ENCODE assay signal across 14 mouse cellular contexts in the genomic region with DNA sequence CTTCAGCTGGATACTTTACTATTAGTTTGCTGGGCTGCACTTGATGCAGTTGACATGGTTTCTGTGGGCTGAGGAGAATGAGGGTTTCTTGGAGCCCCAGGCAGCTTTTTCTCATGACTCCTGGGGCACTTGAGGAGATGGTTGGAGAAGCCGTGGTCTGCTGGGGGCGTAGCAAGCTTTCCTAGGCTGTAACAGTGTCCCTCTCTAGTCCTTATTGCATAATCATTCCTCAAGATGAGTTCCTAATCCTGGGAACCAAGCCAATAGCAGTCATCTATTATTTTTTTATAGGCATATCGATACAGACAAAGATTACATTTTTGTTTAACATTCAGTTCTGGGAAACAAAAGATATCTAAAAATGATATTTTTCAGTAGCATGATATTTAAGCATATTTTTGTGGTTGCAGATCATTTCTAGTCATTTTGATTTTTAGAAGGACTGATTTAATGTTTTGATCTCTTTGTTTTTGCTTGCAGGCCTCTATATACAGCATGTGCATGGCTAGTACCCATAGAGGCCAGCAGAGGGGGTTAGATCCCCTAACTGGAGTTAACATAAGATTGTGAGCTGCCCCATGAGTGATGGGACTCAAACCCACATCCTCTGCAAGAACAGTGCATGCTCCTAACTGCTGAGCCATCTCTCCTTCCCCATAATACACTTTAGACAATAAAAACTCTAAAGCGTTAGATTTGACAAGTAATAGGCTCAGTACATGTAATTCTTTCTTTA. TPM values are rescaled to one million over a fixed set of nuclear protein-coding genes. Genes with fewer than 3 reads are reported as not detected.
DNase-seq lines count a peak whose midpoint lies in the region; TF ChIP-seq lines count a peak whose summit lies in the region.
"Had no signal": no experiment of that assay in that cellular context is flagged by ENCODE, and none has a peak within 500 bp of the region (broad histone marks: within the 10 kb centered on the region; RNA-seq: fewer than 3 reads in every experiment).

No protein-coding gene starts in this region.

- TF ChIP-seq POLR2A in MEL (IDR thresholded peaks at IDR 0.05; ENCODE audit: control insufficient read depth in 1 of 2, insufficient read depth in 1 of 2, low read depth in 1 of 2, low read length in 2 of 2, poor library complexity in 1 of 2) = no peak

- no peak for DNase-seq in left cerebral cortex, adult 2 months (ENCODE audit: extremely low spot score in 1 of 2, low spot score in 2 of 2)
- DNase-seq in left cerebral cortex, adult 8-10 months (ENCODE audit: low spot score in 2 of 2) = no peak
- peak; percentile 24 to 26 for DNase-seq in B cell, adult 2 months
- DNase-seq in MEL (ENCODE audit: low read depth, low spot score) = peak; percentile 53
- peak; percentile 24 for DNase-seq in splenic B cell, adult 2 months (ENCODE audit: low read depth, low spot score)
- no peak for DNase-seq in heart, postnatal 10 days
- DNase-seq in heart, adult 9 months (ENCODE audit: low spot score in 2 of 2) = no peak
- DNase-seq: cerebellum, postnatal 25 days; heart, adult 18-20 months; kidney, postnatal 36 days had no signal

- TF ChIP-seq EP300 in MEL (IDR thresholded peaks at IDR 0.05; ENCODE audit: low read depth in 1 of 2, low read length in 2 of 2) = no peak

- H3K79me2 ChIP-seq in MEL (ENCODE audit: control insufficient read depth, insufficient read depth, low read length, poor library complexity) = no peaks in the 10 kb centered on the region

- peak overlapping the region; percentile 15; the same call in 1 of the 2 replicates for H3K27ac ChIP-seq in left cerebral cortex, adult 2 months
- H3K27ac ChIP-seq in MEL (ENCODE audit: control insufficient read depth, low read depth, low read length) = no peak overlapping the region
- H3K27ac ChIP-seq: embryonic facial prominence, embryonic 15.5 days; hindbrain, embryonic 13.5 days; lung, embryonic 15.5 days; midbrain, embryonic 15.5 days had no signal

- peak; percentile 34 for TF ChIP-seq CTCF in left cerebral cortex, adult 2 months (IDR thresholded peaks at IDR 0.05)
- TF ChIP-seq CTCF in MEL (IDR thresholded peaks at IDR 0.05 in 2 of 3, conservative IDR thresholded peaks at IDR 0.05 in 1 of 3; ENCODE audit: control insufficient read depth in 1 of 3, insufficient read depth in 1 of 3, low read depth in 2 of 3, low read length in 3 of 3, poor library complexity in 1 of 3, severe bottlenecking in 1 of 3) = peak; percentile 22 to 49 (median 42); a peak in 5 of 6 replicates

- no peaks in the 10 kb centered on the region for H3K9me3 ChIP-seq in MEL (replicated peaks; ENCODE audit: insufficient read depth, low read length)
- H3K9me3 ChIP-seq: embryonic facial prominence, embryonic 15.5 days; hindbrain, embryonic 13.5 days; lung, embryonic 15.5 days; midbrain, embryonic 15.5 days had no signal

- no peak; the same call in 1 of the 2 replicates for TF ChIP-seq RAD21 in MEL (IDR thresholded peaks at IDR 0.05; ENCODE audit: low read depth, low read length)

- intact Hi-C loops in left cerebral cortex, adult 2 months (cut with DNase I) = no loop called here
- intact Hi-C loops in heart, postnatal 10 days (cut with DNase I) = no loop called here

- no peaks in the 10 kb centered on the region for H3K27me3 ChIP-seq in MEL (ENCODE audit: control insufficient read depth in 1 of 2, insufficient read depth in 2 of 2, low read length in 2 of 2)
- no peaks in the 10 kb centered on the region for H3K27me3 ChIP-seq in splenic B cell, adult 2 months (ENCODE audit: control insufficient read depth, insufficient read depth, low read length, poor library complexity, severe bottlenecking)
- H3K27me3 ChIP-seq: embryonic facial prominence, embryonic 15.5 days; hindbrain, embryonic 13.5 days; lung, embryonic 15.5 days; midbrain, embryonic 15.5 days had no signal

- H3K4me3 ChIP-seq in left cerebral cortex, adult 2 months = no peak overlapping the region
- no peak overlapping the region for H3K4me3 ChIP-seq in MEL (ENCODE audit: control insufficient read depth in 1 of 2, insufficient read depth in 1 of 2, low read depth in 2 of 2, low read length in 2 of 2)
- H3K4me3 ChIP-seq: embryonic facial prominence, embryonic 15.5 days; hindbrain, embryonic 13.5 days; lung, embryonic 15.5 days; midbrain, embryonic 15.5 days had no signal

- no peaks in the 10 kb centered on the region for H3K4me1 ChIP-seq in MEL (ENCODE audit: control insufficient read depth in 1 of 2, insufficient read depth in 2 of 2, low read length in 2 of 2)
- H3K4me1 ChIP-seq: embryonic facial prominence, embryonic 15.5 days; lung, embryonic 15.5 days; midbrain, embryonic 15.5 days had no signal

- no peak overlapping the region for H3K9ac ChIP-seq in MEL (ENCODE audit: control insufficient read depth, low read depth, low read length, poor library complexity, severe bottlenecking)
- H3K9ac ChIP-seq: embryonic facial prominence, embryonic 15.5 days; hindbrain, embryonic 13.5 days; lung, embryonic 15.5 days; midbrain, embryonic 15.5 days had no signal

- peaks cover 0 to 5% of the 10 kb centered on the region in 2 experiments; a peak in 2 of 4 replicates for H3K36me3 ChIP-seq in MEL (ENCODE audit: control insufficient read depth in 1 of 2, insufficient read depth in 2 of 2, low read length in 2 of 2)
- no peaks in the 10 kb centered on the region for H3K36me3 ChIP-seq in splenic B cell, adult 2 months (ENCODE audit: control insufficient read depth, insufficient read depth, low read length, poor library complexity, severe bottlenecking)
- H3K36me3 ChIP-seq: midbrain, embryonic 15.5 days had no signal

TF ChIP-seq in MEL, 35 proteins besides CTCF, POLR2A, EP300 and RAD21:
- TF ChIP-seq SMC3 (IDR thresholded peaks at IDR 0.05; ENCODE audit: low read depth, low read length) (peak; percentile 9; the same call in 1 of the 2 replicates), ZNF384 (IDR thresholded peaks at IDR 0.05; ENCODE audit: low read depth, low read length) (no peak)

RNA-seq across cellular contexts. Expression of gene Atxn2, which starts 55.1 kb away (rescaled TPM):
- 100 to 1,000 TPM; 248 to 251 TPM for total RNA-seq in left cerebral cortex, adult 2 months (2021)
- total RNA-seq in left cerebral cortex, adult 8-10 months (2022) = 100 to 1,000 TPM; 199 to 223 (median 216) TPM
- total RNA-seq in MEL (2012; rRNA removed) = 16.3 and 18.5 TPM in 2 replicates
- polyA plus RNA-seq in MEL (2012; ENCODE audit: insufficient read depth in 1 of 2, insufficient read length in 2 of 2, low read depth in 1 of 2, low replicate concordance in 2 of 2, missing spikeins in 1 of 2) = 100 to 1,000 TPM in 1 of 2 experiments, 10 to 100 TPM in 1; 85.4 to 476 TPM
- total RNA-seq in heart, postnatal 10 days (2021) = 100 to 1,000 TPM; 173 to 177 TPM

Comparison
In these comparisons a context has a peak if more than half of its experiments do, and no peak if none do; other contexts are left out.
1. DNase-seq: peak in B cell, adult 2 months (2 of 2), MEL (single experiment) and splenic B cell, adult 2 months (single experiment); none in left cerebral cortex, adult 2 months (0 of 2), left cerebral cortex, adult 8-10 months (0 of 2), heart, postnatal 10 days (0 of 2) and heart, adult 9 months (0 of 2).